In genomic region chr8:3267449-3267761, GRCm38 (mm10) we compare ENCODE assay signal across 21 mouse cellular contexts. TPM values are rescaled to one million over a fixed set of nuclear protein-coding genes. Genes with fewer than 3 reads are reported as not detected.
DNase-seq lines count a peak whose midpoint lies in the region; ATAC-seq and TF ChIP-seq lines count a peak whose summit lies in the region.
"Had no signal": no experiment of that assay in that cellular context is flagged by ENCODE, and none has a peak within 500 bp of the region (broad histone marks: within the 10 kb centered on the region; RNA-seq: fewer than 3 reads in every experiment).

No protein-coding gene starts in this region.

- H3K9me3 ChIP-seq in MEL (replicated peaks; ENCODE audit: insufficient read depth, low read length): no peaks in the 10 kb centered on the region
- no peaks in the 10 kb centered on the region for H3K9me3 ChIP-seq in liver, postnatal 0 days (ENCODE audit: low read length)
- H3K9me3 ChIP-seq: embryonic facial prominence, embryonic 12.5 days; embryonic facial prominence, embryonic 15.5 days; hindbrain, embryonic 12.5 days; hindbrain, embryonic 15.5 days had no signal

- no peak for TF ChIP-seq EP300 in MEL (IDR thresholded peaks at IDR 0.05; ENCODE audit: low read depth in 1 of 2, low read length in 2 of 2)
- no peak for TF ChIP-seq EP300 in liver, postnatal 0 days (IDR thresholded peaks at IDR 0.05; ENCODE audit: low read depth)

- no peaks in the 10 kb centered on the region for H3K79me2 ChIP-seq in MEL (ENCODE audit: control insufficient read depth, insufficient read depth, low read length, poor library complexity)

- peak; percentile 47; the same call in 1 of the 2 replicates for ATAC-seq in granulocyte monocyte progenitor cell, adult 5-6 weeks (replicated peaks; ENCODE audit: poor library complexity, severe bottlenecking)
- no peak for ATAC-seq in liver, postnatal 0 days
- ATAC-seq: forebrain, embryonic 14.5 days; forebrain, postnatal 0 days; Patski had no signal

- DNase-seq in MEL (ENCODE audit: low read depth, low spot score): peak; percentile 21
- DNase-seq in liver, postnatal 0 days: no peak
- DNase-seq in retina, postnatal 1 day: no peak
- DNase-seq in adrenal gland, postnatal 25 days: no peak
- DNase-seq in ovary, postnatal 36 days (ENCODE audit: low spot score): no peak
- DNase-seq: adrenal gland, adult 2 months; adrenal gland, postnatal 14 days; cerebellum, adult 18-20 months; cerebellum, adult 9-10 months; cerebellum, postnatal 14 days; forebrain, postnatal 0 days; gastrocnemius, postnatal 36 days; heart, adult 11 months had no signal

- H3K36me3 ChIP-seq in MEL (ENCODE audit: control insufficient read depth in 1 of 2, insufficient read depth in 2 of 2, low read length in 2 of 2): peaks cover 0 to 6% of the 10 kb centered on the region in 2 experiments; a peak in 2 of 4 replicates
- no peaks in the 10 kb centered on the region for H3K36me3 ChIP-seq in liver, postnatal 0 days (replicated peaks; ENCODE audit: insufficient read depth, low read length)
- H3K36me3 ChIP-seq: embryonic facial prominence, embryonic 12.5 days; hindbrain, embryonic 15.5 days had no signal

- H3K4me2 ChIP-seq in liver, postnatal 0 days (ENCODE audit: low read depth, low read length): no peak overlapping the region
- H3K4me2 ChIP-seq: embryonic facial prominence, embryonic 12.5 days; embryonic facial prominence, embryonic 15.5 days; heart, embryonic 11.5 days; hindbrain, embryonic 12.5 days; hindbrain, embryonic 15.5 days had no signal

- no peak for TF ChIP-seq CTCF in MEL (IDR thresholded peaks at IDR 0.05 in 2 of 3, conservative IDR thresholded peaks at IDR 0.05 in 1 of 3; ENCODE audit: control insufficient read depth in 1 of 3, insufficient read depth in 1 of 3, low read depth in 2 of 3, low read length in 3 of 3, poor library complexity in 1 of 3, severe bottlenecking in 1 of 3)
- TF ChIP-seq CTCF in liver, postnatal 0 days (IDR thresholded peaks at IDR 0.05; ENCODE audit: low read depth): no peak

- WGBS in liver, postnatal 0 days (ENCODE audit: insufficient replicate concordance): 37% methylated on average over 3 of the region's 3 CpGs

- no peak for TF ChIP-seq POLR2A in MEL (IDR thresholded peaks at IDR 0.05; ENCODE audit: control insufficient read depth in 1 of 2, insufficient read depth in 1 of 2, low read depth in 1 of 2, low read length in 2 of 2, poor library complexity in 1 of 2)

- H3K27ac ChIP-seq in MEL (ENCODE audit: control insufficient read depth, low read depth, low read length): no peak overlapping the region
- H3K27ac ChIP-seq in liver, postnatal 0 days (ENCODE audit: low read depth): 0 out of 2 replicates have a peak overlapping the region, but pooled peaks have one; percentile 42
- H3K27ac ChIP-seq: embryonic facial prominence, embryonic 12.5 days; embryonic facial prominence, embryonic 15.5 days; hindbrain, embryonic 12.5 days; hindbrain, embryonic 15.5 days had no signal

- peaks cover 0 to 9% of the 10 kb centered on the region in 2 experiments; a peak in 2 of 4 replicates for H3K4me1 ChIP-seq in MEL (ENCODE audit: control insufficient read depth in 1 of 2, insufficient read depth in 2 of 2, low read length in 2 of 2)
- H3K4me1 ChIP-seq in liver, postnatal 0 days (ENCODE audit: insufficient read depth): peaks cover 24% of the 10 kb centered on the region
- H3K4me1 ChIP-seq: embryonic facial prominence, embryonic 12.5 days; hindbrain, embryonic 12.5 days; hindbrain, embryonic 15.5 days had no signal

- H3K27me3 ChIP-seq in MEL (ENCODE audit: control insufficient read depth in 1 of 2, insufficient read depth in 2 of 2, low read length in 2 of 2): no peaks in the 10 kb centered on the region
- no peaks in the 10 kb centered on the region for H3K27me3 ChIP-seq in liver, postnatal 0 days (ENCODE audit: insufficient read depth, low read length)
- H3K27me3 ChIP-seq: embryonic facial prominence, embryonic 12.5 days; embryonic facial prominence, embryonic 15.5 days; hindbrain, embryonic 12.5 days; hindbrain, embryonic 15.5 days; Patski had no signal

- no peak overlapping the region for H3K4me3 ChIP-seq in MEL (ENCODE audit: control insufficient read depth in 1 of 2, insufficient read depth in 1 of 2, low read depth in 2 of 2, low read length in 2 of 2)
- no peak overlapping the region for H3K4me3 ChIP-seq in liver, postnatal 0 days (ENCODE audit: low read depth, low read length)
- H3K4me3 ChIP-seq: embryonic facial prominence, embryonic 12.5 days; embryonic facial prominence, embryonic 15.5 days; hindbrain, embryonic 12.5 days; hindbrain, embryonic 15.5 days had no signal

- no peak overlapping the region for H3K9ac ChIP-seq in MEL (ENCODE audit: control insufficient read depth, low read depth, low read length, poor library complexity, severe bottlenecking)
- no peak overlapping the region for H3K9ac ChIP-seq in liver, postnatal 0 days (replicated peaks)
- H3K9ac ChIP-seq: embryonic facial prominence, embryonic 12.5 days; embryonic facial prominence, embryonic 15.5 days; forebrain, postnatal 0 days; hindbrain, embryonic 12.5 days; hindbrain, embryonic 15.5 days had no signal

- no peak for TF ChIP-seq RAD21 in MEL (IDR thresholded peaks at IDR 0.05; ENCODE audit: low read depth, low read length)

TF ChIP-seq in MEL, 35 proteins besides CTCF, POLR2A, EP300 and RAD21:
- TF ChIP-seq GATA1 (IDR thresholded peaks at IDR 0.05; ENCODE audit: low read depth, low read length) (peak; percentile 59), E2F4 (IDR thresholded peaks at IDR 0.05; ENCODE audit: borderline replicate concordance, low read depth, low read length) (no peak)
TF ChIP-seq in MEL: peak in this region for 1.

RNA-seq across cellular contexts. Expression of gene Insr, which starts 12.0 kb away (rescaled TPM):
- 5.2 and 5.3 TPM in 2 replicates for total RNA-seq in MEL (2012; rRNA removed)
- 1 to 10 TPM in 1 of 2 experiments, not detected in 1; 7.6 TPM for polyA plus RNA-seq in MEL (2012; ENCODE audit: insufficient read depth in 1 of 2, insufficient read length in 2 of 2, low read depth in 1 of 2, low replicate concordance in 2 of 2, missing spikeins in 1 of 2)
- 24.1 and 27.3 TPM in 2 replicates for total RNA-seq in granulocyte monocyte progenitor cell, adult 5-6 weeks (2014; fragmentation: Nextera tagmentation)
- total RNA-seq in granulocyte monocyte progenitor cell, adult 5-6 weeks (2017): 12.2 and 12.3 TPM in 2 replicates
- polyA plus RNA-seq in liver, postnatal 0 days (2015; fragmentation: Nextera tagmentation; extraction: Ambion mirVana): 28.9 and 31.3 TPM in 2 replicates
- 127 and 144 TPM in 2 replicates for total RNA-seq in adrenal gland, postnatal 25 days (2021)
